Mouse (Mus musculus): ENCODE data around the gene Ube2q1.

DNA sequence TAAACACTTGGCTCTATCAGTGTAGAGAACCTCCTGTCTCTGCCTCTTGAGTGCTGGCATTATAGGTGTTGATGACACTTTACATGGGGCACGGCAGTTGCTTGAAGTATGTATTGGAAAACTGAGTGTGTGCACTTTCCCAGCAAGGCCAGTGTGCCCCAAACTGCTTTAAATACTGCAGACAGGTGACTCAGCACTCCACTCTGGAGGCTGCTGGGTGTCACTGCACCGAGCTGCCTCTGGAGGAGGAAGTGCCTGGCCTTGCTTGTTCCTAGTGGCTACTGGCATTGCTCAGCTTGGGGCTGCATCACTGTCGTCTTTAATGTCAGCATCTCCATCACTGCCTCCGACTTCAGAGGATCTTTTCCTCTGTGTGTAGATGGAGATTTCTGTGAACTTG is 46.4 kb upstream of the Ube2q1 start:
- TF ChIP-seq POLR2A (IDR thresholded peaks at IDR 0.05; ENCODE audit: borderline replicate concordance, extremely low read depth, insufficient read depth, insufficient read length, poor library complexity, severe bottlenecking) (no peak), CTCF (IDR thresholded peaks at IDR 0.05; ENCODE audit: borderline replicate concordance, extremely low read depth, insufficient read depth, insufficient read length) (peak; percentile 68)
